Mouse (Mus musculus): Measurements from ENCODE around the gene Setd2. TPM values are rescaled to one million over a fixed set of nuclear protein-coding genes. Genes with fewer than 3 reads are reported as not detected.

The Setd2 gene
- total RNA-seq, 2 experiments from 2014 or later: 168 to 189 TPM

Other genes starting within 250 kb of the Setd2 start
- gene Elp6, start 227.4 kb upstream of the Setd2 start, total RNA-seq (2014; fragmentation: Nextera tagmentation): 4.1 and 10.1 TPM in 2 replicates
- 6.3 and 10.2 TPM in 2 replicates for gene Elp6, start 227.4 kb upstream of the Setd2 start, total RNA-seq (2017)
- 35.0 and 48.5 TPM in 2 replicates for gene Scap, start 199.3 kb upstream of the Setd2 start, total RNA-seq (2014; fragmentation: Nextera tagmentation)
- 20.3 and 60.7 TPM in 2 replicates for gene Scap, start 199.3 kb upstream of the Setd2 start, total RNA-seq (2017)
- gene Ptpn23, start 124.4 kb upstream of the Setd2 start, total RNA-seq (2014; fragmentation: Nextera tagmentation): 17.7 and 24.3 TPM in 2 replicates
- 1.9 and 11.0 TPM in 2 replicates for gene Ptpn23, start 124.4 kb upstream of the Setd2 start, total RNA-seq (2017)
- 415 TPM in 1 of 2 replicates, not detected in the other for gene Ngp, start 112.8 kb upstream of the Setd2 start, total RNA-seq (2014; fragmentation: Nextera tagmentation)
- 12.5 and 64.5 TPM in 2 replicates for gene Ngp, start 112.8 kb upstream of the Setd2 start, total RNA-seq (2017)
- 3.7 and 9.7 TPM in 2 replicates for gene Klhl18, start 55.9 kb upstream of the Setd2 start, total RNA-seq (2014; fragmentation: Nextera tagmentation)
- gene Klhl18, start 55.9 kb upstream of the Setd2 start, total RNA-seq (2017): 7.7 and 8.6 TPM in 2 replicates
- gene Kif9, start 55.6 kb upstream of the Setd2 start, total RNA-seq (2014; fragmentation: Nextera tagmentation): 0.77 and 1.1 TPM in 2 replicates
- 1.3 and 1.6 TPM in 2 replicates for gene Kif9, start 55.6 kb upstream of the Setd2 start, total RNA-seq (2017)
- 2.1 TPM in 1 of 2 replicates, not detected in the other for gene Nradd, start 91.9 kb downstream of the Setd2 start, total RNA-seq (2014; fragmentation: Nextera tagmentation)
- gene Nradd, start 91.9 kb downstream of the Setd2 start, total RNA-seq (2017): 0.14 and 2.8 TPM in 2 replicates
- 9.1 and 11.9 TPM in 2 replicates for gene Nbeal2, start 121.6 kb downstream of the Setd2 start, total RNA-seq (2014; fragmentation: Nextera tagmentation)
- gene Nbeal2, start 121.6 kb downstream of the Setd2 start, total RNA-seq (2017): 3.7 and 6.8 TPM in 2 replicates
- gene Ccdc12, start 123.9 kb downstream of the Setd2 start, total RNA-seq (2014; fragmentation: Nextera tagmentation): 92.6 and 110 TPM in 2 replicates
- gene Ccdc12, start 123.9 kb downstream of the Setd2 start, total RNA-seq (2017): 70.8 and 132 TPM in 2 replicates
- gene Myl3, start 209.3 kb downstream of the Setd2 start, total RNA-seq (2014; fragmentation: Nextera tagmentation): not detected in 2 replicates
- gene Myl3, start 209.3 kb downstream of the Setd2 start, total RNA-seq (2017): not detected in 2 replicates
- gene Pth1r, start 214.5 kb downstream of the Setd2 start, total RNA-seq (2014; fragmentation: Nextera tagmentation): not detected in 2 replicates
- not detected in 2 replicates for gene Pth1r, start 214.5 kb downstream of the Setd2 start, total RNA-seq (2017)